Mouse (Mus musculus) adrenal gland, postnatal 4 days (tissue): ENCODE measurements around the gene Celsr1. TPM values are rescaled to one million over a fixed set of nuclear protein-coding genes. Genes with fewer than 3 reads are reported as not detected.
A peak's percentile ranks its signal among the peaks of the same experiment; 100 is the strongest.
"Not testable (repeated sequence)": the region's sequence is repeated elsewhere in the genome, so short reads cannot be mapped to it uniquely, and the experiment has no call there.

Experiments used
- DNase-seq, 2 experiments: peaks; one replicate each; pipeline ENCODE4 v3.0.0; 2021 to 2022; ENCODE audit warnings: low spot score in 2 of 2, mixed read lengths in 2 of 2
- total RNA-seq, 2 experiments: library from RNA; stranded (reverse); gene quantifications; 2 replicates each; pipeline ENCODE4 v1.2.3; 2021

The Celsr1 gene
- total RNA-seq, 2 experiments from 2014 or later: 11.0 to 14.8 TPM

GRCm38 (mm10) chr15:86064850-86065229, 31.3 kb upstream of the Celsr1 start:
- DNase-seq: no peak

- DNase-seq: no peak
Measured at GRCm38 (mm10) chr15:86064191-86064849, 30.7 kb upstream of the Celsr1 start.

- DNase-seq: no peak
Measured at GRCm38 (mm10) chr15:86061848-86062481, 28.4 kb upstream of the Celsr1 start.

GRCm38 (mm10) chr15:86061221-86061620, 27.6 kb upstream of the Celsr1 start:
- DNase-seq: no peak

DNA sequence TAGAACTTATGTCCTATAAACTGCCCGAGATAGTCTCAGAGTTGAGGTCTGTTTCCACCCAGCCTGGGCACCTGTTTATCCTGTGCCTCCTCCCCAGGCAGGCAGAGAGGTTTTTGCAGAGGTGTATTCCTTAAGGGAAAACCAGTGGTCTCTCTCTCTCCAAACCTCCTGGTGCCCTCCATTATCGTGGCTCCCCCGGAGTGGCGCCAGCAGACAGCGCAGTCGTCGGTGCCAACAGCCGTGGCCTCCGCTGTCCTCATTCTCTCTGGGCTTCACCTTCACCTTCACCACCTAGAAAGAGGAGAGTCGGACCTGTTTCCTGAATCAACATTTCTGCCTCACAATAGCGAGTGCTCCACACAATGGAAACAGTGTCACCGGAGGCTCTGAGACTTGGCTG, 27.0 kb upstream of the Celsr1 start:
- DNase-seq: no peak

- no peak for DNase-seq
Measured at GRCm38 (mm10) chr15:86059835-86060380, 26.3 kb upstream of the Celsr1 start.

- DNase-seq: no peak
Measured at GRCm38 (mm10) chr15:86058931-86059834, 25.6 kb upstream of the Celsr1 start.

- peak; percentile 57 to 69 for DNase-seq
Measured at GRCm38 (mm10) chr15:86058394-86058915, 24.9 kb upstream of the Celsr1 start.

GRCm38 (mm10) chr15:86057908-86058307, 24.3 kb upstream of the Celsr1 start:
- no peak for DNase-seq

- no peak for DNase-seq
Measured at GRCm38 (mm10) chr15:86057413-86057812, 23.8 kb upstream of the Celsr1 start, which contains the start of gene Gramd4. Gene Gramd4 (plus strand): TSS chr15:86057695.

DNA sequence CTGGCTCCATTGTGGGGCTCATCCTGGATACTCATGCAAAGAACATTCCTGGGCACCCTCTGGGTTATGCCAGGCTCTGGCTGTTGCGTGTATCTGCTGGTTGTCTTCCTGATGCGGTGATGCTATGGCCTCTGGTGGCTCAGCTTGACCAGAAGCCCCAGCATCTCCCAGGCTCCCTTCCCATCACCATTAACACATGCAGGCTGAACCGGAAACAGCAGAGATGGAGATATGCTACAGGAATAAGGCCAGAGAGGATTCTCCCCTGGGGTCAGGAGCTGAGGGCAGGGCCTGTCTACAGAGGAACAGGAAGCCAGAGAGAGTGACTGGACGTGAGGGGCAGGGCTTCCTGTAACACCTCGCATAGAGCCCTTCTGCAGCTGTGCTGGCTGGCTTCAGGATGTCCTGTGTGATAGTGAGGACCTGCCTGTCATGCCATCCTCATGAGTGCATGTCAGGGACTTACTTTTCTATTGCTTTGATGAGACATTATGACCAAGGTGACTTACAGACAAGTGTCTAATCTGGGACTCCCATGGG, 22.7 kb upstream of the Celsr1 start:
- DNase-seq: no peak

- DNase-seq: not testable (repeated sequence)
Measured at GRCm38 (mm10) chr15:86054861-86055260, 21.3 kb upstream of the Celsr1 start.

GRCm38 (mm10) chr15:86053890-86054536, 20.4 kb upstream of the Celsr1 start:
- peak; percentile 44 to 67 for DNase-seq

DNA sequence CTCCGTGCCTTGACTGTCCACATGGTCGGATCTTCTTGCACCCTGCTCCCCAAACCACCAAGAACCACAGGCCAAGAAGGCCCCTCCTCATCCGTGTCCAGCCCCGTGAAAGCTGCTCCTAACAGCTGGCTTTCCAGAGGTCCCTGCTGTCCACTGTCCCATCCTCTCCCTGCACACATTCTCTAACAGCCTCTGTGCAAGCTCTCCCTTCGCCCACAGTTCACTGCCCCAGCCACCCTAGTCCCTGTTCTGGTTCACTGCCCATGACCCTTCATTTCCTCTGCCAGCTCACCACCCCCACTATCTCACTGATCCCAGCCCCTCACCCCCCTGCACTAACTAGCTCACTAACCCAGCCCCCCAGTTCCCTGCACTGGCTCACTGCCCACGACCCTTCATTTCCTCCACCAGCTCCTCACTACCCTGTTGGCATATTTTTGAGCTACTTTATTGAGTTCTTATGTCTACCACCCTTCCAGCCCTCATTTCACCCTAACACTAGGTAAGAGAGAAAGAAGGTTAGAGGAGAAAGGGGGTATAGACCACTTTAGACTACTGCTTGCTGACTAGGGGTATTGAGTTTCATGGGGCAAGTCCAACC, 18.4 kb upstream of the Celsr1 start:
- no peak for DNase-seq

GRCm38 (mm10) chr15:86051152-86051551, 17.6 kb upstream of the Celsr1 start:
- DNase-seq: no peak

DNA sequence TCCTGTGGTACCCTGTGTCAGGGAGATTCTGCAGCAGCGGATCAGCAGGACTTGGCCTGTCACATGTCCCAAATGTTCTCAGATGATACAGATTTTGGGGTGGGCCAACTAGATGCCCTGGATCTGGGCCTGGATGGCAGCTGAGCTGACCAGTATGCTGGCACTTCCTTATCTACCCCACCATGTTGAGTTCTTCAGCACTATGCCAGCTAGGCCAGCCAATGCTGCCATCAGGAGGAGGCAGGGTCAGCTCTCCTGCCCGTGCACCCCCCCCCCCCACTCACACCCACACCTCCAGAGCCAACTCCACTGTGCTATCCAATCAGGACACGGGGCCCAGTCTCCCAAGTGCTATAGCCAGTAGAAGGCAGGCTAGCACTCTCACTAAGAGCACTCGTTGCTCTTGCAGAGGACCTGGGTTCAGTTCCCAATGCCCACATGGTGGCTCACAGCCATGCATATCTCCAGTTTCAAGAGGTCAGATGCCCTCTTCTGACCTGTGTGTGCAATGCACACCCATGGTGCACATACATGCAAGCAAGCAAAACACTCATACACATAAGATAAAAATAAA, 16.7 kb upstream of the Celsr1 start:
- DNase-seq: no peak

GRCm38 (mm10) chr15:86049510-86049909, 15.9 kb upstream of the Celsr1 start:
- no peak for DNase-seq

- DNase-seq: no peak
Measured at GRCm38 (mm10) chr15:86042364-86042763, 8.8 kb upstream of the Celsr1 start.

- DNase-seq: no peak
Measured at GRCm38 (mm10) chr15:86041421-86041820, 7.8 kb upstream of the Celsr1 start.

DNA sequence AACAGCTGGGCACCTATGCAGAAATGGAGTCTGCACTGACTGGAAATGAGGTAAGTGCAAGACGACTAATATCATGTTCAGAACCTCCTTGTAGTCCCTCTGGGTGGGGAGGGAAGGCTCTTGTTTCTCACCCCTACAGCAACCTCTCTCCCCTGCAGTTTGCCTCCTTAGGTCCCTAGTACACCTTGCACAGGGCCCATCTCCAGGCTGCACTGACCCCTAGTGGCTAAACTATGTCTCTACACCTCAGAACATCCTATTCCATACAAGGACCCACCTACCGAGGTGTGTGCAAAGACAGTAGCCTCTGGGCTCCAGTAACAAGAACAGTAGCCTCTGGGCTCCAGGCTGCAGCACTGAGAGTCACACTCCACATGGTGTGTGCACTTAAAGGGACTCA, 5.2 kb upstream of the Celsr1 start:
- peak in 1 of 2 experiments; percentile 64 for DNase-seq
